Mouse (Mus musculus) heart, embryonic 11.5 days (tissue): ENCODE measurements at regions not wholly inside any gene's neighbourhood (a gene's known extent, or its start where the extent isn't known, plus 50 kb on each side); places are given as distances from the start of the nearest gene placed in this dataset.

Experiments
- ATAC-seq: fragments of 200-750 bp; cut with Nextera tagmentation; replicated peaks from 2 replicates; pipeline ENCODE4 v1.8.0; 2017; ENCODE audit warnings: moderate library complexity; ENCODE audit not compliant: insufficient number of reproducible peaks, low FRiP score, low TSS enrichment
- H3K27ac ChIP-seq: fragments of 300-500 bp; sonication (generic); 2 replicates; pipeline ENCODE4 v1.5.1; 2014; ENCODE audit warnings: mild to moderate bottlenecking, low read depth, low read length
- H3K27me3 ChIP-seq: fragments of 300-500 bp; sonication (generic); 2 replicates; pipeline ENCODE4 v1.6.1; 2014; ENCODE audit warnings: mild to moderate bottlenecking, low read length, mixed read lengths; ENCODE audit not compliant: control insufficient read depth, insufficient read depth
- H3K36me3 ChIP-seq: fragments of 300-500 bp; sonication (generic); 2 replicates; pipeline ENCODE4 v1.6.1; 2014; ENCODE audit warnings: mild to moderate bottlenecking, low read length, moderate library complexity, mixed read lengths; ENCODE audit not compliant: control insufficient read depth, insufficient read depth
- H3K4me1 ChIP-seq: fragments of 300-500 bp; sonication (generic); 2 replicates; pipeline ENCODE4 v1.6.1; 2014; ENCODE audit warnings: low read length; ENCODE audit not compliant: control insufficient read depth, insufficient read depth
- H3K4me2 ChIP-seq: fragments of 300-500 bp; sonication (generic); 2 replicates; pipeline ENCODE4 v1.6.1; 2014; ENCODE audit warnings: mild to moderate bottlenecking, moderate library complexity
- H3K4me3 ChIP-seq: fragments of 300-500 bp; sonication (generic); 2 replicates; pipeline ENCODE4 v1.5.1; 2014; ENCODE audit warnings: low read depth, low read length
- H3K9ac ChIP-seq: fragments of 300-500 bp; sonication (generic); 2 replicates; pipeline ENCODE4 v1.6.1; 2014; ENCODE audit warnings: mild to moderate bottlenecking, low read depth, low read length, moderate library complexity
- H3K9me3 ChIP-seq: fragments of 300-500 bp; sonication (generic); replicated peaks from 2 replicates; pipeline ENCODE4 v1.6.1; 2016; ENCODE audit warnings: low read length; ENCODE audit not compliant: control insufficient read depth
- WGBS: fragments of 180-500 bp; shearing (Covaris S2); extraction: QIAGEN DNeasy Blood & Tissue Kit; methylation state at CpG from one replicate; pipeline ENCODE4 v1.1.7; 2014; ENCODE audit not compliant: insufficient replicate concordance; 5-methylcytosine and 5-hydroxymethylcytosine counted together

- H3K36me3 ChIP-seq = no peaks in the 10 kb centered on the region
- H3K27ac ChIP-seq = no peak overlapping the region
- ATAC-seq = no peak
- H3K4me1 ChIP-seq = no peaks in the 10 kb centered on the region
- H3K9ac ChIP-seq = no peak overlapping the region
- no peak overlapping the region for H3K4me3 ChIP-seq
- no peaks in the 10 kb centered on the region for H3K27me3 ChIP-seq
- no peak overlapping the region for H3K4me2 ChIP-seq
- no peaks in the 10 kb centered on the region for H3K9me3 ChIP-seq
- 66% methylated on average over 8 of the region's 8 CpGs for WGBS
Measured at GRCm38 (mm10) chr4:56686141-56686540, 53.7 kb upstream of the Gm26657 start.

GRCm38 (mm10) chr4:56685696-56686095, 54.2 kb upstream of the Gm26657 start:
- peak overlapping the region; percentile 49 for H3K4me2 ChIP-seq
- 59% methylated on average over 8 of the region's 8 CpGs for WGBS
- H3K27me3 ChIP-seq = no peaks in the 10 kb centered on the region
- H3K4me3 ChIP-seq = no peak overlapping the region
- no peaks in the 10 kb centered on the region for H3K4me1 ChIP-seq
- no peaks in the 10 kb centered on the region for H3K36me3 ChIP-seq
- ATAC-seq = no peak
- no peak overlapping the region for H3K9ac ChIP-seq
- H3K9me3 ChIP-seq = no peaks in the 10 kb centered on the region
- H3K27ac ChIP-seq = no peak overlapping the region

- Histone ChIP-seq H3K4me1 (no peaks in the 10 kb centered on the region), H3K4me2 (peak overlapping the region; percentile 49), H3K9me3 (no peaks in the 10 kb centered on the region), H3K27ac (no peak overlapping the region), H3K27me3 (no peaks in the 10 kb centered on the region), H3K36me3 (no peaks in the 10 kb centered on the region), H3K4me3 (no peak overlapping the region), H3K9ac (no peak overlapping the region)
- no peak for ATAC-seq
- WGBS = 6% methylated on average over 9 of the region's 9 CpGs
Measured at GRCm38 (mm10) chr4:56685123-56685522, 54.7 kb upstream of the Gm26657 start.

- 82% methylated on average over 7 of the region's 7 CpGs for WGBS
- Histone ChIP-seq H3K9me3 (no peaks in the 10 kb centered on the region), H3K27me3 (no peaks in the 10 kb centered on the region), H3K4me2 (no peak overlapping the region), H3K4me3 (no peak overlapping the region), H3K4me1 (no peaks in the 10 kb centered on the region), H3K27ac (no peak overlapping the region), H3K9ac (no peak overlapping the region), H3K36me3 (no peaks in the 10 kb centered on the region)
- no peak for ATAC-seq
Measured at GRCm38 (mm10) chr4:56684031-56684430, 55.8 kb upstream of the Gm26657 start.

GRCm38 (mm10) chr4:56681121-56681520, 58.7 kb upstream of the Gm26657 start:
- Histone ChIP-seq H3K36me3 (no peaks in the 10 kb centered on the region), H3K9ac (no peak overlapping the region), H3K27me3 (no peaks in the 10 kb centered on the region), H3K27ac (no peak overlapping the region), H3K4me2 (no peak overlapping the region), H3K9me3 (no peaks in the 10 kb centered on the region), H3K4me1 (no peaks in the 10 kb centered on the region), H3K4me3 (no peak overlapping the region)
- no peak for ATAC-seq
- WGBS = 74% methylated on average over 8 of the region's 8 CpGs

- no peak overlapping the region for H3K27ac ChIP-seq
- 78% methylated on average over 4 of the region's 4 CpGs for WGBS
- no peak overlapping the region for H3K4me3 ChIP-seq
- H3K27me3 ChIP-seq = no peaks in the 10 kb centered on the region
- H3K9ac ChIP-seq = no peak overlapping the region
- ATAC-seq = no peak
- H3K36me3 ChIP-seq = no peaks in the 10 kb centered on the region
- no peaks in the 10 kb centered on the region for H3K4me1 ChIP-seq
- H3K9me3 ChIP-seq = peaks cover 5% of the 10 kb centered on the region; the same call in 1 of the 2 replicates
- no peak overlapping the region for H3K4me2 ChIP-seq
Measured at GRCm38 (mm10) chr4:56673868-56674267, 66.0 kb upstream of the Gm26657 start.

GRCm38 (mm10) chr4:56664921-56665320, 74.9 kb upstream of the Gm26657 start:
- Histone ChIP-seq H3K4me1 (no peaks in the 10 kb centered on the region), H3K4me3 (no peak overlapping the region), H3K36me3 (no peaks in the 10 kb centered on the region), H3K9me3 (no peaks in the 10 kb centered on the region), H3K27ac (no peak overlapping the region), H3K9ac (no peak overlapping the region), H3K4me2 (no peak overlapping the region), H3K27me3 (no peaks in the 10 kb centered on the region)
- WGBS = 84% methylated on average over 2 of the region's 2 CpGs
- no peak for ATAC-seq

GRCm38 (mm10) chr4:56661816-56662215, 78.1 kb upstream of the Gm26657 start:
- H3K4me1 ChIP-seq = no peaks in the 10 kb centered on the region
- no peaks in the 10 kb centered on the region for H3K36me3 ChIP-seq
- no peak overlapping the region for H3K9ac ChIP-seq
- H3K9me3 ChIP-seq = no peaks in the 10 kb centered on the region
- no peak for ATAC-seq
- H3K27me3 ChIP-seq = no peaks in the 10 kb centered on the region
- no peak overlapping the region for H3K4me2 ChIP-seq
- H3K27ac ChIP-seq = no peak overlapping the region
- WGBS = 56% methylated on average over 5 of the region's 5 CpGs
- H3K4me3 ChIP-seq = no peak overlapping the region

- H3K36me3 ChIP-seq = no peaks in the 10 kb centered on the region
- ATAC-seq = no peak
Measured at GRCm38 (mm10) chr4:56657046-56657445, 82.8 kb upstream of the Gm26657 start.

More at GRCm38 (mm10) chr4:56657046-56657445, 82.8 kb upstream of the Gm26657 start:
- Histone ChIP-seq H3K9ac (no peak overlapping the region), H3K4me3 (no peak overlapping the region), H3K9me3 (no peaks in the 10 kb centered on the region), H3K27ac (no peak overlapping the region), H3K27me3 (no peaks in the 10 kb centered on the region), H3K4me1 (0 out of 2 replicates have a peak, but pooled peaks cover 4% of the 10 kb centered on the region), H3K4me2 (no peak overlapping the region)
- WGBS = 74% methylated on average over 3 of the region's 3 CpGs
